In genomic region chr15:100018280-100018899, GRCm38 (mm10) we compare ENCODE assay signal across 29 mouse cellular contexts. TPM values are rescaled to one million over a fixed set of nuclear protein-coding genes. Genes with fewer than 3 reads are reported as not detected.
"Had no signal": no experiment of that assay in that cellular context is flagged by ENCODE, and none has a peak within 500 bp of the region (broad histone marks: within the 10 kb centered on the region; RNA-seq: fewer than 3 reads in every experiment).

No protein-coding gene starts in this region.

- H3K27ac ChIP-seq: left cerebral cortex, adult 2 months; limb, embryonic 12.5 days; limb, embryonic 15.5 days; liver, embryonic 15.5 days; lung, embryonic 15.5 days; neural tube, embryonic 12.5 days; neural tube, embryonic 15.5 days had no signal

- H3K9me3 ChIP-seq: limb, embryonic 12.5 days; liver, embryonic 15.5 days; lung, embryonic 15.5 days; neural tube, embryonic 12.5 days; neural tube, embryonic 15.5 days had no signal

- ATAC-seq: intestine, embryonic 16.5 days had no signal

- DNase-seq: kidney, adult 18-20 months; kidney, postnatal 14 days; layer of hippocampus, postnatal 36 days; left cerebral cortex, postnatal 4 days; lung, adult 18-20 months; lung, postnatal 10 days; lung, postnatal 36 days; midbrain, embryonic 14.5 days; right cerebral cortex, adult 18-20 months; right cerebral cortex, postnatal 14 days; right cerebral cortex, postnatal 4 days; thymus, adult 2 months; thymus, postnatal 14 days; thymus, postnatal 4 days had no signal

- H3K4me1 ChIP-seq: limb, embryonic 12.5 days; limb, embryonic 15.5 days; neural tube, embryonic 12.5 days had no signal

- H3K4me3 ChIP-seq: left cerebral cortex, adult 2 months; limb, embryonic 12.5 days; limb, embryonic 15.5 days; liver, embryonic 15.5 days; lung, embryonic 15.5 days; megakaryocyte, embryonic 14.5 days; neural tube, embryonic 12.5 days; neural tube, embryonic 15.5 days had no signal

- H3K9ac ChIP-seq: limb, embryonic 12.5 days; limb, embryonic 15.5 days; liver, embryonic 15.5 days; lung, embryonic 15.5 days; neural tube, embryonic 12.5 days; neural tube, embryonic 15.5 days had no signal

- H3K4me2 ChIP-seq: limb, embryonic 12.5 days; limb, embryonic 15.5 days; liver, embryonic 11.5 days; liver, embryonic 15.5 days; lung, embryonic 15.5 days; midbrain, embryonic 11.5 days; neural tube, embryonic 12.5 days; neural tube, embryonic 15.5 days had no signal

- H3K27me3 ChIP-seq: limb, embryonic 12.5 days; limb, embryonic 15.5 days; liver, embryonic 15.5 days; lung, embryonic 15.5 days; megakaryocyte, embryonic 14.5 days; neural tube, embryonic 12.5 days; neural tube, embryonic 15.5 days had no signal

RNA-seq across cellular contexts. Expression of gene Fam186a, which starts 51.5 kb away (rescaled TPM):
- polyA plus RNA-seq: intestine, embryonic 16.5 days; kidney, embryonic 14.5 days; large intestine, adult 2 months; limb, embryonic 12.5 days; limb, embryonic 15.5 days; liver, embryonic 11.5 days; liver, embryonic 15.5 days; lung, embryonic 15.5 days; midbrain, embryonic 11.5 days; midbrain, embryonic 14.5 days; midbrain, postnatal 0 days; neural tube, embryonic 12.5 days; neural tube, embryonic 15.5 days; stomach, embryonic 16.5 days had no signal
